Mouse (Mus musculus) cerebellum, adult 2 months (tissue): ENCODE results near the gene Cyp4f17.

Experiments used
- CTCF ChIP-seq: fragments of 200-500 bp; IDR thresholded peaks from 2 replicates; pipeline ENCODE4 v1.5.1; 2011; ENCODE audit warnings: low read depth, mild to moderate bottlenecking, control low read depth, low read length, moderate library complexity, borderline replicate concordance; ENCODE audit not compliant: insufficient read depth
- POLR2A ChIP-seq: fragments of 200-500 bp; IDR thresholded peaks from 2 replicates; pipeline ENCODE4 v1.6.1; 2011; ENCODE audit warnings: low read length, control low read depth, borderline replicate concordance; ENCODE audit not compliant: insufficient read depth

- TF ChIP-seq POLR2A (no peak), CTCF (no peak)
These were observed 35.1 kb upstream of the Cyp4f17 start for GRCm38 (mm10) chr17:32470795-32471194.
